Mouse (Mus musculus): ENCODE data around the gene Ropn1l.

GRCm38 (mm10) chr15:31454861-31455295 is 1.3 kb upstream of the Ropn1l start:
- TF ChIP-seq CTCF (conservative IDR thresholded peaks at IDR 0.05 in 1 of 2, IDR thresholded peaks at IDR 0.05 in 1 of 2; ENCODE audit: low read depth in 2 of 2, low read length in 2 of 2) (no peak), RCOR1 (conservative IDR thresholded peaks at IDR 0.05; ENCODE audit: low read depth, low read length) (no peak), USF1 (IDR thresholded peaks at IDR 0.05; ENCODE audit: low read depth, low read length) (no peak), POLR2A (IDR thresholded peaks at IDR 0.05; ENCODE audit: low read depth, low read length) (no peak), EP300 (IDR thresholded peaks at IDR 0.05; ENCODE audit: low read length) (no peak), NELFE (IDR thresholded peaks at IDR 0.05; ENCODE audit: low read depth, low read length) (no peak), TBP (conservative IDR thresholded peaks at IDR 0.05; ENCODE audit: low read depth, low read length) (no peak)
